Mouse (Mus musculus) CH12F3 (cell line): ENCODE measurements around the gene Ldhb.

Experiments
- in situ Hi-C: fragments of 300-500 bp; cut with MboI; formaldehyde crosslinking; loops from 2 replicates; pipeline ENCODE4 v1.14.3; 2020; ENCODE audit warnings: low sequenced_read_pairs

The Ldhb gene

GRCm38 (mm10) chr6:142507785-142508162, at the start of gene Ldhb:
Ldhb (minus strand) TSS chr6:142507957.
- in situ Hi-C loops, result no loop called here

- in situ Hi-C loops, result no loop called here
Measured at GRCm38 (mm10) chr6:142555988-142556387, 48.2 kb upstream of the Ldhb start.

- in situ Hi-C loops, result no loop called here
Measured at GRCm38 (mm10) chr6:142551482-142551881, 43.7 kb upstream of the Ldhb start.

- in situ Hi-C loops, result no loop called here
Measured at GRCm38 (mm10) chr6:142550871-142551270, 43.1 kb upstream of the Ldhb start.

- in situ Hi-C loops, result no loop called here
Measured at GRCm38 (mm10) chr6:142548377-142548776, 40.6 kb upstream of the Ldhb start.

- in situ Hi-C loops, result no loop called here
Measured at GRCm38 (mm10) chr6:142545132-142545531, 37.4 kb upstream of the Ldhb start.

GRCm38 (mm10) chr6:142543648-142544047, 35.9 kb upstream of the Ldhb start:
- in situ Hi-C loops, result no loop called here

GRCm38 (mm10) chr6:142542800-142543175, 35.0 kb upstream of the Ldhb start:
- in situ Hi-C loops, result no loop called here

GRCm38 (mm10) chr6:142542082-142542799, 34.5 kb upstream of the Ldhb start:
- in situ Hi-C loops, result no loop called here

- in situ Hi-C loops, result no loop called here
Measured at GRCm38 (mm10) chr6:142540561-142541160, 32.9 kb upstream of the Ldhb start.

- in situ Hi-C loops, result no loop called here
Measured at GRCm38 (mm10) chr6:142540131-142540530, 32.4 kb upstream of the Ldhb start.

- in situ Hi-C loops, result no loop called here
Measured at GRCm38 (mm10) chr6:142538503-142538902, 30.7 kb upstream of the Ldhb start.

- in situ Hi-C loops, result no loop called here
Measured at GRCm38 (mm10) chr6:142533412-142533811, 25.7 kb upstream of the Ldhb start.

GRCm38 (mm10) chr6:142532686-142533085, 24.9 kb upstream of the Ldhb start:
- in situ Hi-C loops, result no loop called here

GRCm38 (mm10) chr6:142532141-142532540, 24.4 kb upstream of the Ldhb start:
- in situ Hi-C loops, result no loop called here

- in situ Hi-C loops, result no loop called here
Measured at GRCm38 (mm10) chr6:142530378-142530777, 22.6 kb upstream of the Ldhb start.

GRCm38 (mm10) chr6:142529680-142530079, 21.9 kb upstream of the Ldhb start:
- in situ Hi-C loops, result no loop called here

- in situ Hi-C loops, result no loop called here
Measured at GRCm38 (mm10) chr6:142527931-142528562, 20.3 kb upstream of the Ldhb start.

GRCm38 (mm10) chr6:142524635-142525308, 17.0 kb upstream of the Ldhb start:
- in situ Hi-C loops, result loop anchor here (5.0 kb wide), 1 partner anchor 213 kb away; no protein-coding TSS in a partner anchor

GRCm38 (mm10) chr6:142521591-142522110, 13.9 kb upstream of the Ldhb start:
- in situ Hi-C loops, result loop anchor here (5.0 kb wide), 1 partner anchor 216 kb away; no protein-coding TSS in a partner anchor

- in situ Hi-C loops, result no loop called here
Measured at GRCm38 (mm10) chr6:142519110-142519509, 11.4 kb upstream of the Ldhb start.
